Mouse (Mus musculus): Measurements from ENCODE around the gene Fam168b.

- TF ChIP-seq GATA1 (IDR thresholded peaks at IDR 0.05; ENCODE audit: borderline replicate concordance, low read length) (no peak), FLI1 (IDR thresholded peaks at IDR 0.05; ENCODE audit: low read length) (no peak)
Measured at GRCm38 (mm10) chr1:34863323-34863722, 20.5 kb upstream of the Fam168b start.
